Mouse (Mus musculus) CH12.LX (cell line): ENCODE results near the gene C1qtnf1. TPM values are rescaled to one million over a fixed set of nuclear protein-coding genes. Genes with fewer than 3 reads are reported as not detected.

Experiments
- DNase-seq: peaks from one replicate; pipeline ENCODE4 v3.0.0-alpha.2; 2013; ENCODE audit errors: extremely low read depth
- H3K27ac ChIP-seq: 2 replicates; pipeline ENCODE4 v1.5.1; 2012; ENCODE audit warnings: low read depth, mild to moderate bottlenecking, control low read depth, moderate library complexity; ENCODE audit not compliant: insufficient read depth
- H3K27me3 ChIP-seq: replicated peaks from 2 replicates; pipeline ENCODE3; 2012; ENCODE audit warnings: inconsistent platforms
- H3K36me3 ChIP-seq, 2 experiments: replicated peaks in 1 of 2; 2 replicates each; pipeline versions ENCODE3 to v1.6.1; 2012; ENCODE audit warnings: inconsistent platforms in 1 of 2, low read length in 1 of 2, mild to moderate bottlenecking in 1 of 2, mixed read lengths in 1 of 2, moderate library complexity in 1 of 2; ENCODE audit not compliant: control insufficient read depth in 1 of 2, insufficient read depth in 1 of 2
- H3K4me1 ChIP-seq, 2 experiments: 2 replicates each; pipeline ENCODE4 v1.6.1; 2012; ENCODE audit warnings: inconsistent platforms in 1 of 2, moderate library complexity in 1 of 2; ENCODE audit not compliant: insufficient read depth in 2 of 2, control insufficient read depth in 1 of 2
- H3K4me2 ChIP-seq: 2 replicates; pipeline ENCODE4 v1.6.1; 2012; ENCODE audit warnings: low read depth, mild to moderate bottlenecking, control low read depth; ENCODE audit not compliant: poor library complexity, insufficient read depth, severe bottlenecking
- H3K4me3 ChIP-seq, 3 experiments: fragments of 150-350 bp in 1 of 3; sonication (generic) in 1 of 3; replicated peaks in 1 of 3; 2 replicates each; pipeline versions ENCODE3 to v1.5.1; 2011 to 2012; ENCODE audit warnings: low read depth in 2 of 3, low read length in 2 of 3, mild to moderate bottlenecking in 2 of 3, moderate library complexity in 2 of 3, control low read depth in 1 of 3, improper control_type of control experiment in 1 of 3, inconsistent platforms in 1 of 3, mixed read lengths in 1 of 3; ENCODE audit not compliant: poor library complexity in 1 of 3
- H3K79me2 ChIP-seq: replicated peaks from 2 replicates; pipeline ENCODE4 v1.6.1; 2012; ENCODE audit warnings: mild to moderate bottlenecking, moderate library complexity; ENCODE audit not compliant: control insufficient read depth, poor library complexity, insufficient read depth, severe bottlenecking; ENCODE audit errors: extremely low read depth
- H3K9ac ChIP-seq: 2 replicates; pipeline ENCODE4 v1.6.1; 2012; ENCODE audit warnings: low read depth, mild to moderate bottlenecking, control low read depth, moderate library complexity; ENCODE audit not compliant: insufficient read depth
- H3K9me3 ChIP-seq: replicated peaks from 2 replicates; pipeline ENCODE3; 2012; ENCODE audit warnings: low read length, inconsistent platforms, mixed read lengths
- CHD1 ChIP-seq: IDR thresholded peaks from 2 replicates; pipeline ENCODE4 v1.6.1; 2012; ENCODE audit warnings: low read depth, low read length, improper control_type of control experiment, inconsistent platforms
- CHD2 ChIP-seq: IDR thresholded peaks from 2 replicates; pipeline ENCODE4 v1.6.1; 2011; ENCODE audit warnings: low read length, improper control_type of control experiment
- CTCF ChIP-seq, 2 experiments: IDR thresholded peaks in 1 of 2; conservative IDR thresholded peaks in 1 of 2; 2 replicates each; pipeline ENCODE4 v1.5.1; 2011 to 2012; ENCODE audit warnings: low read depth in 2 of 2, low read length in 2 of 2, improper control_type of control experiment in 1 of 2, inconsistent platforms in 1 of 2, mild to moderate bottlenecking in 1 of 2, moderate library complexity in 1 of 2
- ETS1 ChIP-seq: conservative IDR thresholded peaks from 2 replicates; pipeline ENCODE4 v1.6.1; 2012; ENCODE audit warnings: low read depth, mild to moderate bottlenecking, inconsistent platforms, low read length, improper control_type of control experiment, moderate library complexity
- GABPA ChIP-seq: IDR thresholded peaks from 2 replicates; pipeline ENCODE4 v1.6.1; 2012; ENCODE audit warnings: low read depth, low read length, improper control_type of control experiment, inconsistent platforms; ENCODE audit not compliant: insufficient replicate concordance
- HCFC1 ChIP-seq: IDR thresholded peaks from 2 replicates; pipeline ENCODE4 v1.6.1; 2012; ENCODE audit warnings: low read depth, mild to moderate bottlenecking, inconsistent platforms, low read length, improper control_type of control experiment
- IRF4 ChIP-seq: IDR thresholded peaks from 2 replicates; pipeline ENCODE4 v1.6.1; 2014; ENCODE audit warnings: low read depth, mild to moderate bottlenecking, inconsistent platforms, low read length, improper control_type of control experiment
- JUN ChIP-seq: IDR thresholded peaks from 2 replicates; pipeline ENCODE4 v1.6.1; 2011; ENCODE audit warnings: low read depth, mild to moderate bottlenecking, low read length, improper control_type of control experiment, moderate library complexity; ENCODE audit not compliant: insufficient read depth
- JUND ChIP-seq: conservative IDR thresholded peaks from 2 replicates; pipeline ENCODE4 v1.6.1; 2011; ENCODE audit warnings: low read depth, low read length, improper control_type of control experiment
- MAFK ChIP-seq: IDR thresholded peaks from 2 replicates; pipeline ENCODE4 v1.6.1; 2011; ENCODE audit warnings: low read length, improper control_type of control experiment; ENCODE audit not compliant: insufficient replicate concordance
- MAX ChIP-seq: IDR thresholded peaks from 2 replicates; pipeline ENCODE4 v1.6.1; 2011; ENCODE audit warnings: low read length, improper control_type of control experiment
- MAZ ChIP-seq: IDR thresholded peaks from 2 replicates; pipeline ENCODE4 v1.6.1; 2012; ENCODE audit warnings: low read depth, mild to moderate bottlenecking, inconsistent platforms, low read length, improper control_type of control experiment, moderate library complexity
- MEF2A ChIP-seq: IDR thresholded peaks from 2 replicates; pipeline ENCODE4 v1.6.1; 2014; ENCODE audit warnings: low read depth, mild to moderate bottlenecking, inconsistent platforms, low read length, improper control_type of control experiment, borderline replicate concordance
- MXI1 ChIP-seq: IDR thresholded peaks from 2 replicates; pipeline ENCODE4 v1.6.1; 2011; ENCODE audit warnings: mild to moderate bottlenecking, low read depth, low read length, improper control_type of control experiment
- MYC ChIP-seq: IDR thresholded peaks from 2 replicates; pipeline ENCODE4 v1.6.1; 2011; ENCODE audit warnings: low read depth, mild to moderate bottlenecking, improper control_type of control experiment, low read length
- NRF1 ChIP-seq: IDR thresholded peaks from 2 replicates; pipeline ENCODE4 v1.6.1; 2014; ENCODE audit warnings: low read depth, mild to moderate bottlenecking, inconsistent platforms, low read length, improper control_type of control experiment, moderate library complexity
- POLR2A ChIP-seq: IDR thresholded peaks from 2 replicates; pipeline ENCODE4 v1.6.1; 2011; ENCODE audit warnings: low read depth, mild to moderate bottlenecking, improper control_type of control experiment, low read length
- POLR2AphosphoS2 ChIP-seq: IDR thresholded peaks from 2 replicates; pipeline ENCODE4 v1.6.1; 2011; ENCODE audit warnings: low read depth, low read length, improper control_type of control experiment
- UBTF ChIP-seq: IDR thresholded peaks from 2 replicates; pipeline ENCODE4 v1.6.1; 2012; ENCODE audit warnings: low read depth, mild to moderate bottlenecking, inconsistent platforms, low read length, improper control_type of control experiment, moderate library complexity
- USF1 ChIP-seq: IDR thresholded peaks from 2 replicates; pipeline ENCODE4 v1.6.1; 2014; ENCODE audit warnings: low read depth, mild to moderate bottlenecking, inconsistent platforms, low read length, improper control_type of control experiment
- USF2 ChIP-seq: conservative IDR thresholded peaks from 2 replicates; pipeline ENCODE4 v1.6.1; 2011; ENCODE audit warnings: low read depth, low read length, improper control_type of control experiment
- ZKSCAN1 ChIP-seq: IDR thresholded peaks from 2 replicates; pipeline ENCODE4 v1.6.1; 2012; ENCODE audit warnings: low read depth, inconsistent platforms, low read length, improper control_type of control experiment, borderline replicate concordance
- dilution Hi-C: fragments of 300-500 bp; cut with MboI; formaldehyde crosslinking; loops from 2 replicates; pipeline ENCODE4 v1.14.3; 2020; ENCODE audit warnings: low sequenced_read_pairs; ENCODE audit not compliant: extremely low pct_unique_long_range_greater_than_20kb, extremely low pct_ligation_motif_present
- in situ Hi-C: fragments of 300-500 bp; cut with MboI; formaldehyde crosslinking; loops from 3 replicates; pipeline ENCODE4 v1.14.3; 2019; ENCODE audit warnings: low sequenced_read_pairs, low pct_ligation_motif_present, low pct_unique_long_range_greater_than_20kb, mixed read lengths
- polyA plus RNA-seq: library from polyadenylated mRNA; unstranded; fragments of >175 nt; gene quantifications from 2 replicates; pipeline ENCODE4 v1.2.1, GENCODE M21; 2012; ENCODE audit warnings: low read depth; ENCODE audit not compliant: insufficient read length
- total RNA-seq, 2 experiments: library from RNA; depleted of rRNA; stranded (reverse); fragments of 300-350 nt in 1 of 2; fragments of >200 nt in 1 of 2; gene quantifications; 2 replicates each; pipeline ENCODE4 v1.2.3; 2012 to 2014

Gene C1qtnf1
- total and polyA plus RNA-seq, 3 experiments, result 0.13 to 0.19 TPM; not detected in 1

GRCm38 (mm10) chr11:118488191-118488906, 60.3 kb downstream of the C1qtnf1 start:
- H3K36me3 ChIP-seq, result peaks cover 33 to 53% of the 10 kb centered on the region in 2 experiments
- dilution Hi-C loops (no loop called here), in situ Hi-C loops (no loop called here)
- no peak overlapping the region for H3K27ac ChIP-seq
- no peak overlapping the region for H3K4me2 ChIP-seq
- TF ChIP-seq CTCF (conservative IDR thresholded peaks at IDR 0.05 in 1 of 2, IDR thresholded peaks at IDR 0.05 in 1 of 2; ENCODE audit: low read depth in 2 of 2, low read length in 2 of 2), result no peak
- no peak for TF ChIP-seq GABPA
- TF ChIP-seq MAFK, result no peak
- no peak for TF ChIP-seq JUN
- TF ChIP-seq ETS1, result no peak
- no peak for TF ChIP-seq USF1
- no peak for TF ChIP-seq HCFC1
- TF ChIP-seq UBTF, result no peak
- TF ChIP-seq MAZ, result no peak
- TF ChIP-seq ZKSCAN1, result no peak
- TF ChIP-seq CHD2, result no peak
- no peak for TF ChIP-seq MYC
- no peak for TF ChIP-seq POLR2AphosphoS2
- TF ChIP-seq MAX, result no peak
- no peak for TF ChIP-seq CHD1
- no peak for TF ChIP-seq USF2
- TF ChIP-seq IRF4, result no peak
- no peak for TF ChIP-seq JUND
- no peaks in the 10 kb centered on the region for H3K9me3 ChIP-seq
- H3K4me1 ChIP-seq, result peaks cover 0 to 4% of the 10 kb centered on the region in 2 experiments; a peak in 2 of 4 replicates
- no peak overlapping the region for H3K4me3 ChIP-seq
- H3K27me3 ChIP-seq, result peaks cover 27% of the 10 kb centered on the region
- no peak overlapping the region for H3K9ac ChIP-seq
- H3K79me2 ChIP-seq, result no peaks in the 10 kb centered on the region
- DNase-seq, result no peak

DNA sequence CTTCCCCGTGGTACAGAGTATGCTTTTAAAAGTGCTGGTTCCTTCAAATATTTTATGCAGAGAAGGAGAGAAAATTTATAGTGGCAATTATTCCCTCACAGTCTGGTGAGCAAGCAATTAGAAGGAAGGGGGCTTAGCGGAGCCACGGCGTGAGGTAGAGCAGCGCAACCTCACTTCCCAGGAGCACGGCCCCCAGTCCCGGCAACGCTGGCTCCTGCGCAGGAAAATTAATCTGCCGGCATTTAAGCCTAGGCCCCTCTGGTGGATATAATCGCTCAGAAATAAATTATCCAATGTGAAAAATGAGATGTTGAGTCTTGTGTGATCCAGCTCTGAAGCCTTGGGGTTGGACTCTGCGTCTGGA, 60.9 kb downstream of the C1qtnf1 start:
- in situ Hi-C loops, result no loop called here
- dilution Hi-C loops, result no loop called here
- Histone ChIP-seq H3K4me1 (peaks cover 0 to 4% of the 10 kb centered on the region in 2 experiments; a peak in 2 of 4 replicates), H3K79me2 (no peaks in the 10 kb centered on the region), H3K9ac (no peak overlapping the region), H3K4me3 (no peak overlapping the region), H3K36me3 (peaks cover 27 to 48% of the 10 kb centered on the region in 2 experiments), H3K27ac (no peak overlapping the region), H3K9me3 (no peaks in the 10 kb centered on the region), H3K27me3 (peaks cover 32% of the 10 kb centered on the region), H3K4me2 (no peak overlapping the region)
- DNase-seq, result no peak
- TF ChIP-seq MEF2A (no peak), MYC (no peak), ETS1 (no peak), POLR2A (no peak), NRF1 (no peak), MXI1 (no peak), HCFC1 (no peak)
